Mouse (Mus musculus): ENCODE results near the gene Acnat2.

DNA sequence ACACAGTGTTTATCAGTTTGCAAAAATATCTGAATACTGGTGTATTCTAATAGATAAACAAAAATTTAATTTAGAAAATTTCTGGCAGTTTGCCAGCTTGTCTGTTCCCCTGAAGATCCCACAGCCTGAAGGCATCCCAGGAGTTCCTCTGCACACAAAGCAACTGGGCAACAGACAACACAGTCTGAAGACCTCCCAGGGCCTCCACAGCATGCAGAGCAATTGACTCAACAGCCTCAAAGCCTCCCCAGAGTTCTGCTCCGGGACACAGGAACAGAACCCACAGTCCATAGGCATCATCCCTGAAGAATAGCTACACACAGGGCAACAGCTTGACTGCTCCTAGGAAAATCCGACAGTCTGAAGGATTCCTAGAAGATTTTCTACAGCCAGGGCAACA is 59.3 kb downstream of the Acnat2 start:
- no peak for TF ChIP-seq EP300 (IDR thresholded peaks at IDR 0.05; ENCODE audit: low read depth)
- TF ChIP-seq CTCF (IDR thresholded peaks at IDR 0.05; ENCODE audit: low read depth): no peak
